Mouse (Mus musculus) embryonic fibroblast, embryonic 13.5 days (primary cell): ENCODE results near the gene Tns2. TPM values are rescaled to one million over a fixed set of nuclear protein-coding genes. Genes with fewer than 3 reads are reported as not detected.

Experiments
- H3K27ac ChIP-seq: 2 replicates; pipeline ENCODE4 v1.5.1; 2012; ENCODE audit warnings: low read length, control low read depth, inconsistent platforms; ENCODE audit not compliant: insufficient read depth
- H3K4me1 ChIP-seq: 2 replicates; pipeline ENCODE4 v1.6.1; 2011; ENCODE audit warnings: low read length; ENCODE audit not compliant: control insufficient read depth, insufficient read depth
- H3K4me3 ChIP-seq: 2 replicates; pipeline ENCODE4 v1.5.1; 2011; ENCODE audit warnings: mild to moderate bottlenecking, control low read depth, low read length; ENCODE audit not compliant: insufficient read depth
- CTCF ChIP-seq: IDR thresholded peaks from 2 replicates; pipeline ENCODE4 v1.5.1; 2011; ENCODE audit warnings: mild to moderate bottlenecking, control low read depth, low read length, moderate library complexity, borderline replicate concordance; ENCODE audit not compliant: insufficient read depth
- POLR2A ChIP-seq: IDR thresholded peaks from 2 replicates; pipeline ENCODE4 v1.6.1; 2011; ENCODE audit warnings: low read depth, mild to moderate bottlenecking, control low read depth, low read length, moderate library complexity
- polyA plus RNA-seq: library from polyadenylated mRNA; stranded (reverse); fragments of >200 nt; gene quantifications from 2 replicates; pipeline ENCODE4 v1.2.4, GENCODE M21; 2011; ENCODE audit warnings: low read depth; ENCODE audit not compliant: missing spikeins, insufficient read length

Gene Tns2
- 61.8 and 71.1 TPM in 2 replicates for polyA plus RNA-seq

DNA sequence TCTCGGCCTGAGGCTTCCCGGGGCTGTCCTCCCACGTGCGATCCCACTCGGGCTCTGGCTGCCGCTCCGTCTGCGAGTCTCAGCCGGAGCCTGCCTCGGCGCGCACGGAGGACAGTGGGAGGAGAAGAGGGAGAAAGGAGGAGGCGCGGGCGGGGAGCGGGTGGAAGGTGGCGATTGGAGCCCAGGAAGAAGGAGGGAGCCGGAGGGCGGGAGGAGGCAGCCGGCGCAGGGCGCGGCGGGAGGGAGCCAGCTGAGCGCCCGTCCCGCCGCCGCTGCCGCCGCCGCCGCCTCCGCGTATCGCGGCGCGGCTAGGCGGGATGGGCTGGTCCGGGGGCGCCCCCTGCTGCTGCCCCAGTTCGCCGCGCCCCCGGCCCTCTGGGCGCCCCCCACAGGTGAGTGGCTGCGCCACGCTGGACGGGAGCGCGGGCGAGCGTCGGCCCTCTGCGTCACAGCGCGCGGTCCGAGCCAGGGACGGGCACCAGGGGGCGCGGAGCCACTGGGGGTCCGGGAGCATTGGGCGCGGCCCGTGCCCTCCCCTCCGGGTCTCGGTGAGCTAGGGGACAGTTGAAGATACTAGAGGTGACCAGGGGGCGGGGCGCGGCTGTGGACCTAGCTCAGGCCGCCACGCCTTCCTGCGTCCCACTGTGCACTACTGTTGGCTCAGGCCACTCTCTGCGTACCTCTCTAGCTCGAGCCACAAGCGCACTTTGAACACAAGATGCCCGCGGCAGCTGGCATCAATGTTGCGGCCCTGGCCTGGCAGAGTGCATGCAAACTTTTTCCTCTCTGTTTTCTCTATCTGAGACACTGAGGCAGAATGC lies at the start of gene Tns2:
Gene Tns2, plus strand, starts transcription at position 253 of the 821 bp plus-strand sequence.
- Histone ChIP-seq H3K4me3 (peak within 1 kb of the TSS; percentile 39), H3K4me1 (peaks cover 36% of the 10 kb centered on the region), H3K27ac (peak within 1 kb of the TSS; percentile 97)
- peak; percentile 33 for TF ChIP-seq CTCF
- TF ChIP-seq POLR2A, result peak; percentile 95

DNA sequence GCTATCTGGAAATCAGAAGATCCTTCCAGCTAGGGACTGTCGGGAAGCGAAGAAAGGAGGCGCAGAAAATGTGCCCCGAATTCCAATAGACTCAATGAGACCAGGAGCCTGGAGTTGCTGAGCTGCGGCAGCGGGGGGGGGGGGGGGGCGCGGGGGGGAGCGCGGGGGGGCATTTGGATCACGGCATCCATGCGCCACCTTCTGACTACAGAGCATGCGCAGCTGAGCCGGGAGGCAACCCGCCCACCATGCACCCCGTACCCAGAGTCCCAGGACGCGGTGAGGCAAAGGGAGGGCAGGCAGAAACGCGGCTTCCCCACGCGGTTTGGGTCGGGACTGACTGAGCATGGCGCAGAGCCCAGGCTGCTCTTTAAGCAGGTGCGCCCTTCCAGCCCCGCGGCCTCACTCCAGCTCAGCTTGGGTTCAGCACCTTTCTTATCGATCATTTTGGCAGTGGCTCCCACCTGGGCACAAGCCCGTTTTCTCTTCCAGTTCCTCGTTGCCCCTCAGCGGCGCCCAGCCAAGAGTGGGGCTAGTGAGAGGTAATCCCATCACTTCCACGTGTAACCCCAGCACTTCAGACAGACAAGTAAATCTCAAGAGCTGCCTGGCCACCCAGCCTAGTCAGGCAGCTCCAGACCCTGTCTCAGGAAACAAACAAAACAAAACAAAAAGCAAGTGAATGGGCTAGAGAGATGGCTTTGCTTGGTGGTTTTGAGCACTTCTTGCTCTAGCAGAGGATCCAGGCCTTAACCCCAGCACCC lies 48.1 kb upstream of the Tns2 start:
- H3K4me1 ChIP-seq, result no peaks in the 10 kb centered on the region
- no peak overlapping the region for H3K27ac ChIP-seq
- TF ChIP-seq POLR2A (peak; percentile 64), CTCF (no peak)
- H3K4me3 ChIP-seq, result peak overlapping the region; percentile 19

DNA sequence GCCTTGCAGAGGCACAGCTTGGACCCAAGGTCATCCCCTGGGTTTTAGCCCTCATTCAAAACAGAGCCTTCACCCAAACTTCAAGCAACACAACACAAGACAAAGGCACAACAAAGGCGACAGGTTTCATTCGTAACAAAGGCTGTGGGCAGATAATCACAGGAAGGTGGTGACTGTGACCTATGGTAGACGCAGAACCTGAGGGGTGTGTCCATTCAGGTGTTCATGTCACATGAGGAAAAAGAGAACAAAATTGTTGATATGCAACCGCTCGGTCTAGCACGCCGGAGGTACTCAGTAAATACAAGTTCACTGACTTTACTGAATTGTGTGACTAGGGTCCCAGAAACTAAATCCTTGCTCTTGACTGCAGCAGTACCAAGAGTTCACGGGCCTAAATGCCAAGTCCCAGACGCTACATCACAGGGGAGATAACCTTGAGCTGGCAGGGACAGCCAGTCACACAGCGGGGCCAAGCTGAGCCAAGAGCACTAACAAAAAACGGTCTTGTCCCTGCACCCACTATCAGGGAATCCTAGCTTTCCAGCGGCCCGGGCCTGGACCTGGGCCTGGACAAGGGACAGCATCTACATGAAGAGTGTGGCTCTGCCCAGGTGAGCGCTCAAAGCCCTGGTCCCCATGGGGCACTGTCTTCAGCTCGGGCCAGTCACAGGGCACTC lies 43.6 kb upstream of the Tns2 start:
- no peak for TF ChIP-seq CTCF
- no peak for TF ChIP-seq POLR2A
- no peak overlapping the region for H3K4me3 ChIP-seq
- no peak overlapping the region for H3K27ac ChIP-seq
- no peaks in the 10 kb centered on the region for H3K4me1 ChIP-seq

DNA sequence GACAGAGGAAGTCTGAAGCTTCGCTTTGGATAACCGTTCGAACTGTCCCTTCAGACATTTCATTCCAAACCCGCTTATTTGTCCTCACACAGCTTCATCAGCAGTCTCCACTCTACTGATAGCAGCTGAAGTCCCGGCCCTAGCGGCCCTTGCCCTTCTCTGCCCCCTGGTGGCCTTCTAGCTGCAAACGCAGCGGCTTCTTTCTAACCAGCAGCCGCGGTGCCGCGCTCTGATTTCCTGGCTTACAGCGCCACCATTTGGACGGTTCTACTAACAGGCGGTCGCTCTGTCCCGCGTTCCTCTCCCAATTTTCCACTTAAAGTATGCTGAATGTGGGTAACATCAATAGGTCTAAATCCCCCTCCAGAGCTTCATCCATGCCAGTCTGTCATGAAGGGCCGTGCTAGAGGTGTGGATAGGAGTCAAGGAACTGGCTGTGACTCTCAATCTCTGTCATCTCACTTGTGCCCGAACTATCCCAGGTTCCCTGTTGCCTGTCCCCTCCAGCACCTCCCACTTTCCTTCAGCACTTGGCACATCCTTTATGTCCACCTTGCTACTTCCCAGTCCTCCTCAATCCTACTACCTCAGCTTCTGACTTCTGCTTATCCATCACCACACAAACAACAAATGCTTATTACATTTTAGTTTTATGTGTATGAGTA lies 34.4 kb upstream of the Tns2 start:
- H3K27ac ChIP-seq, result no peak overlapping the region
- no peak overlapping the region for H3K4me3 ChIP-seq
- TF ChIP-seq POLR2A, result no peak
- peak; percentile 87 for TF ChIP-seq CTCF
- H3K4me1 ChIP-seq, result no peaks in the 10 kb centered on the region

DNA sequence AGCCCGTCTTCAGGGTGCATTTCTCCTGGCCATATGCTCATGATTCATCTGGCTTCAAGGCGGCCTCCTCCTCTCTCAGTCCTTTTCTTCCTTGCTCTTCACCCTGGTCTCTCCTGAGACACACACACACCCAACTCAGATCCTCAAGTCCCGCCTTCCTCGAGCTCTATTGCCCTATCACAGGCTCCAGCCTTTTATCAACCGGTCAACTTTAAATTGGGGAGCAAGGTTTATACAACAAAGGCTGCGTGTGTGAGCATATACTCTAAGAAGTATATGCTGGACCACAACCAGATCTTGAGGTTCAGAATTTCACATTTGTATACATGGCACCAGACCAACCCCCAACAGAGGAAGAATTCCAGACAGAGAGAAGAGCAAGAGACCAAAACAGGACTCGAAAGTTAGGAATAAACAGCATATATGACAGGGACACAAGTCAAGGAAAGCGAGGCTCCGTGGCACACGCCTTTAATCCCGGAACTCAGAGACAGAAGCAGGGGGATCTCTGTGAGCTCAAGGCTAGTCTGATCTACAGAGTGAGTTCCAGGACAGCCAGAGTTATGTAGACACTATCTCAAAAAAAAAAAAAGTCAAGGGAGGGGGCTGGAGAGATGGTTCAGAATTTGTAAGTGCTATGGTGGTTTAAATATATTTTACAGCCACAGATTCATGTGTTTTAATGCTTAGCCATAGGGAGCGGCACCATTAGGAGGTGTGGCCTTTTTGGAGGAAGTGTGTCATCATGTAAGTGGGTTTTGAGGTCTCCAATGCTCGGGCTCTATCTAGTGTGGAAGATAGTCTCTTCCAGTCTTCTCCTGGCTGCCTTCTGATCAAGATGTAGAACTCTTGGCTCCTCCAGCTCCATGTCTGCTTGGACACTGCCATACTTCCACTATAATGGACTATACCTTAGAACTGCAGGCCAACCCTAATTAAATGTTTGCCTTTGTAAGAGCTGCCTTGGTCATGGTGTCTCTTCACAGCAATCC lies 29.4 kb upstream of the Tns2 start:
- H3K27ac ChIP-seq, result no peak overlapping the region
- no peak overlapping the region for H3K4me3 ChIP-seq
- H3K4me1 ChIP-seq, result peaks cover 4% of the 10 kb centered on the region; the same call in 1 of the 2 replicates
- TF ChIP-seq POLR2A (no peak), CTCF (no peak)

DNA sequence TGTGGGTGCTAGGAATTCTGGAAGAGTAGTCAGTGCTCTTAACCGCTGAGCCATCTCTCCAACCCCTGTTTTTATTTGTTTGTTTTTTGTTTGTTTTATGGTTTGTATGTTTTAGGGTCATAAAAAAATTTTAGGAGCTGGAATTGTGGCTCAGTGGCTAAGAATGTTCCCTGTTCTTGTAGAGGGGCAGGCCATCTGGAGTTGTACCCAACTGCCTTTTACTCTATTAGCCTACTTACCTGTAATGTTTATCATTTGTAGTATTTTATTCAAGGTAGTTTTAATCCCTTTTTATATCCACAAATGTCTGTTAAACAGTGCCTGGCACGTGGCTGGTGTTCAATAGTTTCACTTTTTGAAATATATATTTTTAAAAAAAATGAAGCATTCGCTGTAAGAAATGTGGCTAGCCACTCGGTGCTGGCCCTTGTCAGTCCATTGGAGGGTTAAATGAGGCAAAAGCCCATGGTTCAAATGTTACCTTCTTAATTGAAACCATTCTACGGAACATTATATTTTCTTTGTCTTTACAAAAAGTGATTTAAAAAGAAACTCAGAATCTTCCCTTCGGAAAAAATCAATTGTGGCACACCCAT lies 27.2 kb upstream of the Tns2 start:
- Histone ChIP-seq H3K27ac (peak overlapping the region; percentile 20; the same call in 1 of the 2 replicates), H3K4me3 (peak overlapping the region; percentile 21; the same call in 1 of the 2 replicates), H3K4me1 (peaks cover 4% of the 10 kb centered on the region; the same call in 1 of the 2 replicates)
- 0 out of 2 replicates have a peak, but pooled peaks have one; percentile 14 for TF ChIP-seq POLR2A
- no peak for TF ChIP-seq CTCF

DNA sequence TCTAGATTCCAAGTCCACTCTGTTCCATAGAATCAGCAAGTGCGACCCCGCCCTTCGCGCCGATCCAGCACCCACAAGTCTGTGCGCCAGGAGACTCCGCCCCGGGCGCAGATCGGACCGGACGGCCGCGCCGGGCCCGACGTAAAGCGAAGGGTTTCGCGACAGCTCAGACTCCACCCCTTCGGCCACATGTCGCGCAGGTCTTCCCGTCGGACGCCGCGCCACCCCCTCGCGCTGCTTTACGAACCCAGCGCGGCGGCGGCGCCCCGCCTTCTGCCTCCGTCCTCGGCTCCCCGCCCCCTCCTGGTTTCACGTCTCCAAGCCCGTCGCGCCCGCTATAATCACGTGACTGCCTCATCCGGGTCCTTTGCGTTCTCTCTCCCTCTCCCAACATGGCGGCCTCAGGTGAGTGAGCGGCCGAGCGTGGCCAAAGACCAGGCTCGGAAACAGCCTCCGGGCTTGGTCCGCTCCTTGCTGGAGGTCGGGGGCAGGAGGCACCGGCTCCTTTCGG lies 26.6 kb upstream of the Tns2 start, which contains the start of gene Eif4b:
Gene Eif4b, plus strand, starts transcription at position 215 of the 511 bp plus-strand sequence.
- peaks cover 4% of the 10 kb centered on the region; the same call in 1 of the 2 replicates for H3K4me1 ChIP-seq
- H3K27ac ChIP-seq, result peak within 1 kb of the TSS; percentile 94
- no peak for TF ChIP-seq CTCF
- TF ChIP-seq POLR2A, result peak; percentile 82
- H3K4me3 ChIP-seq, result peak within 1 kb of the TSS; percentile 84
